Mouse (Mus musculus) MEL (cell line): ENCODE data around the gene Esp24. TPM values are rescaled to one million over a fixed set of nuclear protein-coding genes. Genes with fewer than 3 reads are reported as not detected.

ENCODE experiments used
- DNase-seq: peaks from one replicate; pipeline ENCODE4 v3.0.0; 2011; ENCODE audit warnings: low read depth, low spot score
- H3K27ac ChIP-seq: 2 replicates; pipeline ENCODE4 v1.5.1; 2012; ENCODE audit warnings: low read depth, mild to moderate bottlenecking, control low read depth, low read length, moderate library complexity; ENCODE audit not compliant: control insufficient read depth
- H3K27me3 ChIP-seq, 2 experiments: fragments of 150-350 bp in 1 of 2; sonication (generic) in 1 of 2; 2 replicates each; pipeline ENCODE4 v1.6.1; 2012; ENCODE audit warnings: low read length in 2 of 2, mild to moderate bottlenecking in 2 of 2, improper control_type of control experiment in 1 of 2, moderate library complexity in 1 of 2; ENCODE audit not compliant: insufficient read depth in 2 of 2, control insufficient read depth in 1 of 2
- H3K36me3 ChIP-seq, 2 experiments: 2 replicates each; pipeline ENCODE4 v1.6.1; 2012 to 2014; ENCODE audit warnings: low read length in 2 of 2, improper control_type of control experiment in 1 of 2, inconsistent platforms in 1 of 2, mild to moderate bottlenecking in 1 of 2; ENCODE audit not compliant: insufficient read depth in 2 of 2, control insufficient read depth in 1 of 2
- H3K4me1 ChIP-seq, 2 experiments: fragments of 150-350 bp in 1 of 2; sonication (generic) in 1 of 2; 2 replicates each; pipeline ENCODE4 v1.6.1; 2012; ENCODE audit warnings: low read length in 2 of 2, improper control_type of control experiment in 1 of 2, mild to moderate bottlenecking in 1 of 2; ENCODE audit not compliant: insufficient read depth in 2 of 2, control insufficient read depth in 1 of 2
- H3K4me3 ChIP-seq, 2 experiments: fragments of 150-350 bp in 1 of 2; sonication (generic) in 1 of 2; 2 replicates each; pipeline ENCODE4 v1.5.1; 2012; ENCODE audit warnings: low read depth in 2 of 2, low read length in 2 of 2, mild to moderate bottlenecking in 2 of 2, moderate library complexity in 2 of 2, control low read depth in 1 of 2, improper control_type of control experiment in 1 of 2; ENCODE audit not compliant: control insufficient read depth in 1 of 2, insufficient read depth in 1 of 2
- H3K79me2 ChIP-seq: 2 replicates; pipeline ENCODE4 v1.6.1; 2012; ENCODE audit warnings: mild to moderate bottlenecking, low read length, moderate library complexity; ENCODE audit not compliant: control insufficient read depth, poor library complexity, insufficient read depth
- H3K9ac ChIP-seq: 2 replicates; pipeline ENCODE4 v1.6.1; 2012; ENCODE audit warnings: low read depth, mild to moderate bottlenecking, control low read depth, low read length, moderate library complexity; ENCODE audit not compliant: control insufficient read depth, poor library complexity, severe bottlenecking
- H3K9me3 ChIP-seq: fragments of 150-350 bp; sonication (generic); replicated peaks from 2 replicates; pipeline ENCODE4 v1.6.1; 2012; ENCODE audit warnings: mild to moderate bottlenecking, low read length, improper control_type of control experiment, moderate library complexity; ENCODE audit not compliant: insufficient read depth
- GATA1 ChIP-seq: IDR thresholded peaks from 2 replicates; pipeline ENCODE4 v1.6.1; 2011; ENCODE audit warnings: low read depth, low read length, improper control_type of control experiment
- MEF2A ChIP-seq: IDR thresholded peaks from 2 replicates; pipeline ENCODE4 v1.6.1; 2014; ENCODE audit warnings: low read depth, mild to moderate bottlenecking, inconsistent platforms, low read length, improper control_type of control experiment; ENCODE audit not compliant: poor library complexity, insufficient replicate concordance, severe bottlenecking; ENCODE audit errors: extremely low read depth
- MYC ChIP-seq: IDR thresholded peaks from 2 replicates; pipeline ENCODE4 v1.6.1; 2011; ENCODE audit warnings: low read depth, mild to moderate bottlenecking, low read length, improper control_type of control experiment, moderate library complexity
- polyA plus RNA-seq, 2 experiments: library from polyadenylated mRNA; stranded (reverse) in 1 of 2; unstranded in 1 of 2; fragments of >175 nt in 1 of 2; fragments of >200 nt in 1 of 2; gene quantifications; 2 replicates each; pipeline versions ENCODE4 v1.2.1 to v1.2.4; 2012; ENCODE audit warnings: low replicate concordance in 2 of 2, low read depth in 1 of 2; ENCODE audit not compliant: insufficient read length in 2 of 2, insufficient read depth in 1 of 2, missing spikeins in 1 of 2
- total RNA-seq: library from RNA; depleted of rRNA; stranded (reverse); fragments of 300-350 nt; gene quantifications from 2 replicates; pipeline ENCODE4 v1.2.3, GENCODE M21; 2012; rRNA removed

Gene Esp24
- total and polyA plus RNA-seq, 3 experiments: not detected

GRCm38 (mm10) chr17:39076937-39077336, 40.4 kb downstream of the Esp24 start, which contains the start of gene Esp23:
Esp23 (minus strand) TSS chr17:39077037.
- H3K27me3 ChIP-seq: no peaks in the 10 kb centered on the region
- no peak within 1 kb of the TSS for H3K9ac ChIP-seq
- H3K36me3 ChIP-seq: no peaks in the 10 kb centered on the region
- no peak within 1 kb of the TSS for H3K4me3 ChIP-seq
- H3K79me2 ChIP-seq: no peaks in the 10 kb centered on the region
- no peak for DNase-seq
- no peak for TF ChIP-seq GATA1
- no peak for TF ChIP-seq MYC
- TF ChIP-seq MEF2A: no peak
- no peak within 1 kb of the TSS for H3K27ac ChIP-seq
- H3K4me1 ChIP-seq: no peaks in the 10 kb centered on the region
- no peaks in the 10 kb centered on the region for H3K9me3 ChIP-seq

Other genes starting within 250 kb of the Esp24 start
- gene Gm21903, start 6.6 kb downstream of the Esp24 start, total RNA-seq: not detected in 2 replicates
- not detected for gene Gm21903, start 6.6 kb downstream of the Esp24 start, polyA plus RNA-seq
- gene Esp23, start 40.3 kb downstream of the Esp24 start, total RNA-seq: not detected in 2 replicates
- gene Esp23, start 40.3 kb downstream of the Esp24 start, polyA plus RNA-seq: not detected
- not detected in 2 replicates for gene Esp22, start 58.6 kb downstream of the Esp24 start, total RNA-seq
- gene Esp22, start 58.6 kb downstream of the Esp24 start, polyA plus RNA-seq: not detected